Mouse (Mus musculus) embryonic fibroblast, embryonic 13.5 days (primary cell): ENCODE results near the gene Cdk9.

Experiments used
- CTCF ChIP-seq: IDR thresholded peaks from 2 replicates; pipeline ENCODE4 v1.5.1; 2011; ENCODE audit warnings: mild to moderate bottlenecking, control low read depth, low read length, moderate library complexity, borderline replicate concordance; ENCODE audit not compliant: insufficient read depth
- POLR2A ChIP-seq: IDR thresholded peaks from 2 replicates; pipeline ENCODE4 v1.6.1; 2011; ENCODE audit warnings: low read depth, mild to moderate bottlenecking, control low read depth, low read length, moderate library complexity

DNA sequence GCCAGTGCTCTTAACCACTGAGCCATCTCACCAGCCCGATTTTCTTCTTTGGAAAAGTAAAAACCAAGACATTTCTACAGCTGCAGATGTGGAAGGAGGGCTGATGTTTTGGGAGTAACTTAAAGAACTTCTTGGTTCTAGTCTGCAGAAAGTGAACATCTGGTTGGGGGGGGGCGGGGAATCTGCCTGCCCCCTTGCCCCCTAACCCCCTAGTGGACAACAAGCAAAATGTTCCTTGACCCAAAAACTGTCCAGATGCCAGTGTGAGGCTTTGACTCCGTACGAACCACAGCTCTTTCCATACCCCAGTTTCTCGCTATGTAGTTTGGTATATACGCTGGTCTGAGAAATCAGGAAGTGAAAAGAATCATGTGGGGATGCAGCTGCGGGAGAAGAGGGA, 37.3 kb upstream of the Cdk9 start:
- no peak for TF ChIP-seq POLR2A
- no peak for TF ChIP-seq CTCF
